In genomic region chr7:144769434-144770080, GRCm38 (mm10) we compare ENCODE assay signal across 17 mouse cellular contexts. TPM values are rescaled to one million over a fixed set of nuclear protein-coding genes. Genes with fewer than 3 reads are reported as not detected.
A peak's percentile ranks its signal among the peaks of the same experiment; 100 is the strongest.
DNase-seq lines count a peak whose midpoint lies in the region; ATAC-seq and TF ChIP-seq lines count a peak whose summit lies in the region.
"Had no signal": no experiment of that assay in that cellular context is flagged by ENCODE, and none has a peak within 500 bp of the region (broad histone marks: within the 10 kb centered on the region; RNA-seq: fewer than 3 reads in every experiment).

No protein-coding gene starts in this region.

- WGBS in hindbrain, embryonic 10.5 days: 73% methylated on average over 9 of the region's 9 CpGs
- WGBS in hindbrain, postnatal 0 days: 76% methylated on average over 9 of the region's 9 CpGs
- WGBS in stomach, embryonic 14.5 days: 31% methylated on average over 9 of the region's 9 CpGs
- WGBS in stomach, postnatal 0 days: 53% methylated on average over 9 of the region's 9 CpGs
- 23% methylated on average over 9 of the region's 9 CpGs for WGBS in limb, embryonic 11.5 days

- ATAC-seq in hindbrain, postnatal 0 days: no peak
- no peak for ATAC-seq in stomach, embryonic 14.5 days (ENCODE audit: insufficient number of reproducible peaks, insufficient read depth, low FRiP score, low read depth)
- no peak for ATAC-seq in stomach, postnatal 0 days (ENCODE audit: low FRiP score, low TSS enrichment)
- ATAC-seq in limb, embryonic 11.5 days (ENCODE audit: insufficient number of reproducible peaks, low FRiP score, low TSS enrichment, low read depth): no peak
- ATAC-seq: activated CD4-positive, CD25-positive, alpha-beta regulatory T cell, adult 4 months; Patski had no signal

- peaks cover 35% of the 10 kb centered on the region for H3K27me3 ChIP-seq in hindbrain, embryonic 10.5 days (ENCODE audit: insufficient read depth, poor library complexity, severe bottlenecking)
- no peaks in the 10 kb centered on the region for H3K27me3 ChIP-seq in hindbrain, postnatal 0 days (ENCODE audit: insufficient read depth, low read length)
- no peaks in the 10 kb centered on the region for H3K27me3 ChIP-seq in stomach, embryonic 14.5 days (ENCODE audit: control insufficient read depth, insufficient read depth, low read length)
- H3K27me3 ChIP-seq in stomach, postnatal 0 days (ENCODE audit: control insufficient read depth, insufficient read depth, low read length): no peaks in the 10 kb centered on the region
- no peaks in the 10 kb centered on the region for H3K27me3 ChIP-seq in limb, embryonic 11.5 days (ENCODE audit: control insufficient read depth, insufficient read depth, low read length)
- H3K27me3 ChIP-seq: Patski had no signal

- H3K4me1 ChIP-seq in hindbrain, embryonic 10.5 days (replicated peaks): peaks cover 31% of the 10 kb centered on the region
- H3K4me1 ChIP-seq in hindbrain, postnatal 0 days (ENCODE audit: insufficient read depth, low read length): no peaks in the 10 kb centered on the region
- H3K4me1 ChIP-seq in stomach, embryonic 14.5 days (ENCODE audit: control insufficient read depth, insufficient read depth, low read length): peaks cover 15% of the 10 kb centered on the region
- H3K4me1 ChIP-seq in stomach, postnatal 0 days (replicated peaks; ENCODE audit: control insufficient read depth, insufficient read depth): no peaks in the 10 kb centered on the region
- H3K4me1 ChIP-seq in limb, embryonic 11.5 days (ENCODE audit: control insufficient read depth, insufficient read depth, low read length): peaks cover 8% of the 10 kb centered on the region; the same call in 1 of the 2 replicates
- H3K4me1 ChIP-seq: liver, embryonic 15.5 days had no signal

- TF ChIP-seq CTCF in hindbrain, postnatal 0 days (IDR thresholded peaks at IDR 0.05; ENCODE audit: low read depth): no peak
- TF ChIP-seq CTCF in stomach, postnatal 0 days (IDR thresholded peaks at IDR 0.05; ENCODE audit: low read depth): no peak

- no peaks in the 10 kb centered on the region for H3K9me3 ChIP-seq in hindbrain, embryonic 10.5 days
- H3K9me3 ChIP-seq in hindbrain, postnatal 0 days (ENCODE audit: low read length): no peaks in the 10 kb centered on the region
- H3K9me3 ChIP-seq in stomach, embryonic 14.5 days (ENCODE audit: control insufficient read depth, low read depth, low read length): no peaks in the 10 kb centered on the region
- no peaks in the 10 kb centered on the region for H3K9me3 ChIP-seq in stomach, postnatal 0 days (ENCODE audit: control insufficient read depth, low read length)
- no peaks in the 10 kb centered on the region for H3K9me3 ChIP-seq in limb, embryonic 11.5 days (ENCODE audit: control insufficient read depth, low read length)
- H3K9me3 ChIP-seq: liver, embryonic 15.5 days; midbrain, embryonic 12.5 days had no signal

- TF ChIP-seq EP300 in stomach, postnatal 0 days (optimal IDR thresholded peaks at IDR 0.05): no peak

- H3K9ac ChIP-seq in hindbrain, postnatal 0 days (replicated peaks; ENCODE audit: low read length): no peak overlapping the region
- H3K9ac ChIP-seq in stomach, embryonic 14.5 days (replicated peaks; ENCODE audit: low read depth, low read length): no peak overlapping the region
- no peak overlapping the region for H3K9ac ChIP-seq in stomach, postnatal 0 days (ENCODE audit: low read length)
- no peak overlapping the region; the same call in 1 of the 2 replicates for H3K9ac ChIP-seq in limb, embryonic 11.5 days (ENCODE audit: low read length)
- H3K9ac ChIP-seq: liver, embryonic 15.5 days; midbrain, embryonic 12.5 days had no signal

- no peak for DNase-seq in hindbrain, embryonic 10.5 days (ENCODE audit: low spot score)
- no peak for DNase-seq in hindbrain, postnatal 0 days (ENCODE audit: low spot score)
- DNase-seq in stomach, postnatal 0 days (ENCODE audit: low spot score): no peak
- peak; percentile 42 for DNase-seq in limb, embryonic 11.5 days (ENCODE audit: low spot score)
- DNase-seq in liver: no peak
- no peak for DNase-seq in right cerebral cortex, postnatal 25 days
- DNase-seq: adrenal gland, postnatal 25 days; cerebellum, adult 2 months; gastrocnemius, postnatal 10 days; heart, adult 2 months; layer of hippocampus, postnatal 36 days; left cerebral cortex, postnatal 4 days had no signal

- no peak overlapping the region for H3K4me3 ChIP-seq in hindbrain, embryonic 10.5 days
- no peak overlapping the region for H3K4me3 ChIP-seq in hindbrain, postnatal 0 days (ENCODE audit: low read length)
- no peak overlapping the region for H3K4me3 ChIP-seq in stomach, embryonic 14.5 days (ENCODE audit: low read depth, low read length)
- no peak overlapping the region for H3K4me3 ChIP-seq in stomach, postnatal 0 days (ENCODE audit: low read depth, low read length)
- no peak overlapping the region for H3K4me3 ChIP-seq in limb, embryonic 11.5 days (ENCODE audit: low read depth, low read length)
- H3K4me3 ChIP-seq: heart, adult 2 months; liver, embryonic 15.5 days; midbrain, embryonic 12.5 days had no signal

- no peak overlapping the region for H3K4me2 ChIP-seq in hindbrain, postnatal 0 days (ENCODE audit: low read depth, low read length)
- no peak overlapping the region for H3K4me2 ChIP-seq in stomach, embryonic 14.5 days (replicated peaks; ENCODE audit: low read depth, low read length)
- no peak overlapping the region for H3K4me2 ChIP-seq in stomach, postnatal 0 days (replicated peaks; ENCODE audit: low read depth)
- H3K4me2 ChIP-seq in limb, embryonic 11.5 days (ENCODE audit: low read depth, severe bottlenecking): no peak overlapping the region
- H3K4me2 ChIP-seq: liver, embryonic 15.5 days; midbrain, embryonic 12.5 days had no signal

- H3K27ac ChIP-seq in hindbrain, embryonic 10.5 days: peak overlapping the region; percentile 64; the same call in 1 of the 2 replicates
- H3K27ac ChIP-seq in hindbrain, postnatal 0 days: no peak overlapping the region
- peak overlapping the region; percentile 48; the same call in 1 of the 2 replicates for H3K27ac ChIP-seq in stomach, embryonic 14.5 days (ENCODE audit: low read length)
- no peak overlapping the region for H3K27ac ChIP-seq in stomach, postnatal 0 days (replicated peaks)
- H3K27ac ChIP-seq in limb, embryonic 11.5 days (replicated peaks; ENCODE audit: low read depth, low read length): no peak overlapping the region; the same call in 1 of the 2 replicates
- H3K27ac ChIP-seq: heart, adult 2 months; liver, embryonic 15.5 days; midbrain, embryonic 12.5 days had no signal

- no peaks in the 10 kb centered on the region for H3K36me3 ChIP-seq in hindbrain, embryonic 10.5 days
- no peaks in the 10 kb centered on the region for H3K36me3 ChIP-seq in hindbrain, postnatal 0 days (ENCODE audit: insufficient read depth, low read length)
- no peaks in the 10 kb centered on the region for H3K36me3 ChIP-seq in stomach, embryonic 14.5 days (ENCODE audit: control insufficient read depth, insufficient read depth, low read length)
- no peaks in the 10 kb centered on the region for H3K36me3 ChIP-seq in stomach, postnatal 0 days (ENCODE audit: control insufficient read depth, insufficient read depth, low read length)
- H3K36me3 ChIP-seq in limb, embryonic 11.5 days (ENCODE audit: control insufficient read depth, insufficient read depth, low read length): no peaks in the 10 kb centered on the region
- H3K36me3 ChIP-seq: liver, embryonic 15.5 days; midbrain, embryonic 12.5 days had no signal

RNA-seq across cellular contexts. Expression of gene Ano1, which starts 17.8 kb away (rescaled TPM):
- 7.4 and 12.9 TPM in 2 replicates for polyA plus RNA-seq in hindbrain, embryonic 10.5 days (2016; fragmentation: Nextera tagmentation; extraction: Ambion mirVana)
- 5.8 and 9.0 TPM in 2 replicates for total RNA-seq in hindbrain, postnatal 0 days (2014; rRNA removed)
- 8.3 and 8.7 TPM in 2 replicates for polyA plus RNA-seq in hindbrain, postnatal 0 days (2015; fragmentation: Nextera tagmentation; extraction: Ambion mirVana)
- 65.0 and 69.8 TPM in 2 replicates for polyA plus RNA-seq in stomach, embryonic 14.5 days (2014; fragmentation: Nextera tagmentation; extraction: Ambion mirVana)
- polyA plus RNA-seq in stomach, postnatal 0 days (2015; fragmentation: Nextera tagmentation; extraction: Ambion mirVana): 32.4 and 41.6 TPM in 2 replicates
- polyA plus RNA-seq in limb, embryonic 11.5 days (2014; fragmentation: Nextera tagmentation; extraction: Ambion mirVana): 1.3 and 1.4 TPM in 2 replicates

Comparison
In these comparisons a context has a peak if more than half of its experiments do, and no peak if none do; other contexts are left out.
1. H3K27ac ChIP-seq: peak in hindbrain, embryonic 10.5 days (single experiment) and stomach, embryonic 14.5 days (single experiment); none in hindbrain, postnatal 0 days (single experiment), stomach, postnatal 0 days (single experiment) and limb, embryonic 11.5 days (single experiment).